Mouse (Mus musculus): ENCODE results near the gene Nmd3. TPM values are rescaled to one million over a fixed set of nuclear protein-coding genes. Genes with fewer than 3 reads are reported as not detected.

Gene Nmd3
- polyA plus RNA-seq, 1 experiment from 2014 or later, result 121 TPM

DNA sequence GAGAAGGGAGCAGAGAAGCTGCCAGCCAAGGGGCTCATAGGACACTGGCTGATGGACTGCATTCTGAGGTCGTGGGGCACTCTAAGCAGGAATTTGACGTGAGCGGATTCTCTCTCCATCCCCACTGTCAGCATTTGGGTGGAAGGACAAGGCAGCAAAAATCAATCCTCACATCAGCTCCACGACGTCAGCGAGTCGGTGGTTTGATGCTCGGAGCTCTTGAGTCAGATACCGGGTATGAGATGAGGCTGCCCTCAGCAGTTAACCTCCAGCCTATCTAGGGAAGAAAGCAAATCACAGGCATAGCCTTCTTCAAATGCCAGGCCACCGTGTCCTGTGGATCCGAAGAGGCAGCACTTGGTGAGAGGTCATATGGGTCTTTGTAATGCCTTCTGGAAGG is 43.4 kb downstream of the Nmd3 start:
- Histone ChIP-seq H3K27ac (no peak overlapping the region), H3K9me3 (replicated peaks) (no peaks in the 10 kb centered on the region), H3K4me3 (no peak overlapping the region), H3K4me2 (no peak overlapping the region), H3K27me3 (replicated peaks) (no peaks in the 10 kb centered on the region), H3K36me3 (peaks cover 12% of the 10 kb centered on the region), H3K9ac (no peak overlapping the region), H3K4me1 (no peaks in the 10 kb centered on the region)
- ATAC-seq, result no peak
- 84% methylated on average over 11 of the region's 11 CpGs for WGBS (ENCODE audit: insufficient replicate concordance)

DNA sequence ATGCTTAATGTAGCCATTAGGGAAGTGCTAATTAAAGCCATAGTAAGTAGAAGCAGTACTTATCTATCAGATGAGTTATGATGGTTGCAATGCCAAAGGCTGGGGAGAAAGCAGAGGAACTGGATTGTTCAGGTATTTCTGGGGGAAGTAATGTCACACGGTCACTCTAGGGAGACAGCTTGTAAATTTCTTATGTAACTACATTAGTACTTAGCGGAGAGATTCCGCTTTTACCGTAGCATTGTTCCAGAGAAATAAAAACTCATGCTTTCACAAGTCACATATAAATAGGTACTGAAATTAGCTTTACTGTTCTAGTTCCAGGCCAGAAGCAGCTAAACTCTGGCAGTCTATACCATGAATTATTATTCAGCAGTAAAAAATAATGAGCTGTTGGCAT is 47.4 kb downstream of the Nmd3 start:
- Histone ChIP-seq H3K36me3 (peaks cover 12% of the 10 kb centered on the region), H3K27ac (no peak overlapping the region), H3K4me2 (no peak overlapping the region), H3K9ac (no peak overlapping the region), H3K9me3 (replicated peaks) (no peaks in the 10 kb centered on the region), H3K4me1 (no peaks in the 10 kb centered on the region), H3K4me3 (no peak overlapping the region), H3K27me3 (replicated peaks) (no peaks in the 10 kb centered on the region)
- no peak for ATAC-seq
- WGBS (ENCODE audit: insufficient replicate concordance), result 84% methylated on average over 4 of the region's 4 CpGs

DNA sequence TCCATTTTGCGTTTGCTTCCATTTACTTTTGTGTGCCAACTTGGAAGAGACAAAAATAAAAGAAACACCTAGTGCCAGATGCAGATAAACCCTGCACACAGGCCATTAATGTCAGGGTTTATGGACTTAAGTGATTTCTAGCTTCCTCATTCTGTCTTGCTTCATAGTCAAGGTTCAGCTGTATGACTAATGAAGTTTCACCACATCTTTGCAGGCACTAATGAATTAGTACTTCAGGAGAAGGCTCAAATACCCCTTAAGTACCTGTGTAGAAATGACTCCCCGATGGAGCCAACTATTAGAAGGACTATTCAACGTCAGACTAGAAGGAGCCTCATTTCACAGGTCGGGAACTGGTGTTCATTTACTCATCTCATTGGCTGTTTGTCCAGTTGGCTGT is 51.6 kb downstream of the Nmd3 start:
- Histone ChIP-seq H3K4me2 (no peak overlapping the region), H3K4me3 (no peak overlapping the region), H3K4me1 (no peaks in the 10 kb centered on the region), H3K9ac (no peak overlapping the region), H3K9me3 (replicated peaks) (no peaks in the 10 kb centered on the region), H3K27ac (no peak overlapping the region), H3K36me3 (no peaks in the 10 kb centered on the region), H3K27me3 (replicated peaks) (no peaks in the 10 kb centered on the region)
- WGBS (ENCODE audit: insufficient replicate concordance), result 65% methylated on average over 4 of the region's 4 CpGs
- no peak for ATAC-seq

DNA sequence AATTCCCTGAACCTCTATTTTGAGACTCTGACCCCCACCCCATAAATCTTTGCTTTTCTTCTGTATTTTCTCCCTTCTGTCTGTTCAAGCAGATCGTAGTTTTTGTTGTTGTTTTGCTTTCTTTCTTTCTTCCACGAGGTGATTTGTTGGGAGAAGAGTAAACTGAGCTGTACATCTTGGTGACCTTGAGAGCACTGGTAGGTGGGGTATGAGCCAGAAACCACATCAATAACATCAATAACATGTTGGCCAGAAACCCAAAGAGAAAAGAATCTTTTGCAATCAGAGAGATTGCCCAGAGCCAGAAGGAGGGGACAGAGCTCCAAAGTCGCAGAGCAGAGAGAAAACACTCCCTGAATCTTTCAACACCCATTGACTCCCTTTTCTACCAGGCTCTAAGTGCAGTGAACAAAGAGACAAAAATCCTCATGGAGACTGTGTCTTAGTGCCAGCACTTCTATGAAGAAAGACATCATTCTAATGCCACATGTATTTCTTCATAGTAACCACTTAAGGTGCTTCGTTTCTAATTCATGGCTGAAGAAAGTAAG is 57.5 kb downstream of the Nmd3 start:
- H3K36me3 ChIP-seq, result no peaks in the 10 kb centered on the region
- no peak overlapping the region for H3K9ac ChIP-seq
- no peak overlapping the region for H3K4me3 ChIP-seq
- no peaks in the 10 kb centered on the region for H3K27me3 ChIP-seq (replicated peaks)
- 63% methylated on average over 4 of the region's 4 CpGs for WGBS (ENCODE audit: insufficient replicate concordance)
- no peak overlapping the region for H3K4me2 ChIP-seq
- H3K27ac ChIP-seq, result no peak overlapping the region
- no peak for ATAC-seq
- H3K4me1 ChIP-seq, result no peaks in the 10 kb centered on the region
- no peaks in the 10 kb centered on the region for H3K9me3 ChIP-seq (replicated peaks)

DNA sequence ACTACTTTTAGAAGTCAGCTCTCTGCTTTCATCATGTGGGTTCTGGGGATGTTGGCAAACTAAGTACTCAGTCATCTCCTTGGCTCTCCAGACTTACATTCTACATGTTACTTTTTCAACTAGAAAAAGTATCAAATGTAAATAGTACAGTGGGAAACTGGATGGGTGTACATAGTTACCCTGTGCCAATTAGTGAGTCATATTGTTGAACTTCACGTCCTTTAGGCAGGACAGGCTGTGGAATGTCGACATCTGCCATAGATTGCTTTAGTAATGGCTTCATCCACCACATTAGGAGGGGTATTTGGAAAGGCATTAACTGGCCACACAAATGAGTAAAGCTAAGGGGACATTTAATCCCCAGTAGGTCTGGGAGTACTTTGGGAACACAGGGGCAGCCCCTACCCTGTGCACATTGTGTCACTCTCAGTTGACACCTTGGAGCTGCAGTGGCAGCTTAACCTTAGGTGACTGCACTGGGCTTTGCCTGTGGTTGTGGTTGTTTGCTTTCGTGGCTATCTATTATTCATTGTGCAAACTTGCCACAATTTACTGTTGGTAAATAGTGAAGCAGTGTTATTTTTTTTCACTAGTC is 71.1 kb downstream of the Nmd3 start:
- Histone ChIP-seq H3K27me3 (replicated peaks) (no peaks in the 10 kb centered on the region), H3K4me2 (no peak overlapping the region), H3K9ac (no peak overlapping the region), H3K27ac (no peak overlapping the region), H3K36me3 (no peaks in the 10 kb centered on the region), H3K9me3 (replicated peaks) (no peaks in the 10 kb centered on the region), H3K4me1 (no peaks in the 10 kb centered on the region), H3K4me3 (no peak overlapping the region)
- no peak for ATAC-seq
- 36% methylated on average over 3 of the region's 3 CpGs for WGBS (ENCODE audit: insufficient replicate concordance)

DNA sequence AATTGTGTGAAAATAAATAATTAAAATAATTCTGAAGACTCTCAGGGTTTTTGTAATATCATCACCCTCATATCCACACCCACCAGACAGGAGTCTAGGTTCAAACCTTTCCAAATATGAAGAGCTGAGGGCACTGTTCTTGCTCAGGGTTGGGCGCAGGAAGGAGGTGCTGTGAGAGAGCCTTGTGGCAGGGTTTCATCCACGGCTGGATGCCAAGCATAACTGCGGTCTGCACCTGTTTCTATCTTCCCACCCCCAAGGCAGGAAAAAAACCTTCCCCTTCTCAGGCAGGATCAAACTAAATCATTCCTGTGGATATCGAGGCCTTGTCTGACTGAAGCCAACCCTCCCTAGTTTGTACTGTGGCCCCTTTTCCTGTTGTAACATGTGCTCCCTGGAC is 75.7 kb downstream of the Nmd3 start:
- Histone ChIP-seq H3K9me3 (replicated peaks) (no peaks in the 10 kb centered on the region), H3K27me3 (replicated peaks) (no peaks in the 10 kb centered on the region), H3K4me3 (no peak overlapping the region), H3K4me2 (no peak overlapping the region), H3K9ac (no peak overlapping the region), H3K4me1 (no peaks in the 10 kb centered on the region), H3K36me3 (no peaks in the 10 kb centered on the region), H3K27ac (no peak overlapping the region)
- WGBS (ENCODE audit: insufficient replicate concordance), result 73% methylated on average over 4 of the region's 4 CpGs
- no peak for ATAC-seq

DNA sequence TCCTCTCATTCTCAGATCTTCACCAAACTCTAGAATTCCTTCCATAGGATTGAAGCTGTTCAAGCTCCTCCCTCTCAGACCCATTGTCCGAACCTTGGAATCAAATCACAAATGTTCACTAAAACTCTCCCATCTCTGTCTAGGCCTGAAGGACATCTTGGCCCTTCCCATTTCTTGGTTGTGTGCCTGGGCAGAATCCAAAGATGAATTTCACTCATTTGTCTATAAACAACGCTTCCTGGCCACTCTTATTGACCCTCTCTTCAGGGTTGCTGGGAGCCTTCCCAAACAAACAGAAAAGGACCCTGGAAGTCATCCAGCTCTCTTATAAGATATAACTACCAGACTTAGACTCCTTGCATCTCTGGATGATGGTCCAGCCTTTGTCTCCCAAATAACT is 76.2 kb downstream of the Nmd3 start:
- H3K36me3 ChIP-seq, result no peaks in the 10 kb centered on the region
- H3K9me3 ChIP-seq (replicated peaks), result no peaks in the 10 kb centered on the region
- no peak overlapping the region for H3K4me2 ChIP-seq
- H3K27ac ChIP-seq, result no peak overlapping the region
- no peaks in the 10 kb centered on the region for H3K4me1 ChIP-seq
- ATAC-seq, result no peak
- H3K9ac ChIP-seq, result no peak overlapping the region
- 63% methylated on average over 2 of the region's 2 CpGs for WGBS (ENCODE audit: insufficient replicate concordance)
- no peaks in the 10 kb centered on the region for H3K27me3 ChIP-seq (replicated peaks)
- no peak overlapping the region for H3K4me3 ChIP-seq

DNA sequence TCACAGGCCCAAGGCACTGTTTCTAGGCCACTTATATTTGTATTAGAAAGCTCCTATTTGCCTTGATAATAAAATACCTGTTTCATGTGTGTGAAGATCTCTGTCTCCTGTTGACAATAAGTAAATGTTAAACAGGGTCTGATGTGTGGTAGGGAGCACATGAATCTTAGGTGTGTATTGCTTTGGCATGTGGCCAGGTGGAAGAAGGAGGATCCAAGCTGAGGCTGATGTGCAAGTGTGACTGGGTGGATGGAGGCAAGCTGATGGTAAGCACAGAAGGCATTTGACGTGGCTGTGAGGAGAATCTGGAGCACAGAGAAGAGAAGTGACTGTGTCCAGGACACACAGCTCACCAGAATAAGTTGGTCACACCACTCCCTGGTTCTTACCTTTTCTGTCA is 77.3 kb downstream of the Nmd3 start:
- no peak for ATAC-seq
- 68% methylated on average over 1 of the region's 1 CpGs for WGBS (ENCODE audit: insufficient replicate concordance)
- no peak overlapping the region for H3K4me2 ChIP-seq
- no peak overlapping the region for H3K27ac ChIP-seq
- no peaks in the 10 kb centered on the region for H3K36me3 ChIP-seq
- H3K9me3 ChIP-seq (replicated peaks), result no peaks in the 10 kb centered on the region
- no peaks in the 10 kb centered on the region for H3K4me1 ChIP-seq
- H3K9ac ChIP-seq, result no peak overlapping the region
- no peaks in the 10 kb centered on the region for H3K27me3 ChIP-seq (replicated peaks)
- no peak overlapping the region for H3K4me3 ChIP-seq

DNA sequence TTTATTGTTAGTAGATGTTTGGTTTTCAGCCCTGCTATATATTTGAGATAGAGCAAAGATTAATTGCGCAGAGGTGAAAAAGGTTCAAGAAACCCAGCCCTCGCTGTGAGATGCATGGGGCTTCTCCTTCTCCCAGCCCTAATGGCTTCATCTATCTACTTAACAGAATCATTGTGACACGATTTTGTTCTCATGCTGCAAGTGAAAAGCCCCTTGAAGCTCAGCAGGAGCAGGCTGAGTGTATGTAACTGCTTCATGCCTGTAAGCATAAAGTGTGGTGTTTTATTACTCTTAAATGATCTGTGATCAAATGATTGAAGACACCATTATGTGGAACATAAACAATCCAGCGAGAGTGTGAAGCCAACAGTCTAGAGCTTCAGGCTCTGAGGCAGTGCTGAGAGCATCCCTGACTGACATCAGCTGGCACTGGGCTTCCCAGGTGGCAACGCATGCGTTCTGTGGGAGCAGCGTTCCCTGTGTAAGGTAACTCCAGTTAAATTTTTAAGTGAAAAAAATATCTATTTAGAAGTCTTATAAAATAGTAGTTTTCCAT is 79.1 kb downstream of the Nmd3 start:
- ATAC-seq, result no peak
- no peaks in the 10 kb centered on the region for H3K36me3 ChIP-seq
- no peak overlapping the region for H3K9ac ChIP-seq
- no peak overlapping the region for H3K4me3 ChIP-seq
- no peaks in the 10 kb centered on the region for H3K27me3 ChIP-seq (replicated peaks)
- no peak overlapping the region for H3K4me2 ChIP-seq
- no peaks in the 10 kb centered on the region for H3K9me3 ChIP-seq (replicated peaks)
- WGBS (ENCODE audit: insufficient replicate concordance), result 57% methylated on average over 7 of the region's 7 CpGs
- no peaks in the 10 kb centered on the region for H3K4me1 ChIP-seq
- no peak overlapping the region for H3K27ac ChIP-seq

DNA sequence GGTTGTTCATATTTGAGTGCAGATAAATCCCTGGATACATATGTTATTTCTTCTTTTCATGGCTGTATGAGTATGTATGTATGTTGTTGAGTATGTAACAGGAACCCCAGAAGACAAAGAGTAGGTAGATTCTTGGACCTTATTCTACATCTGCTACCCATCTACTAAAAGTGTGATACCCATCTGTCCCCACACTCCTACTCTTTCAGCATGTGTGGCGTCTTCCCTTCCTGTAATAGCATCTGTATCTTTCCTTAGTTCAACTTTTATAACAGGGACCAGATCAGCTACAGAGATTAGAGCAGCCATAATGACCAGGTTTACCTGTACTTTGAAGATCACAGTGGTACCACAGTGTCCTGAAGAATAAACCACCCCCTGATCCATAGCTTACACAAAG is 81.4 kb downstream of the Nmd3 start:
- Histone ChIP-seq H3K4me2 (no peak overlapping the region), H3K4me3 (no peak overlapping the region), H3K9me3 (replicated peaks) (no peaks in the 10 kb centered on the region), H3K27ac (no peak overlapping the region), H3K9ac (no peak overlapping the region), H3K4me1 (no peaks in the 10 kb centered on the region), H3K36me3 (no peaks in the 10 kb centered on the region), H3K27me3 (replicated peaks) (no peaks in the 10 kb centered on the region)
- WGBS (ENCODE audit: insufficient replicate concordance), result 72% methylated on average over 1 of the region's 1 CpGs
- ATAC-seq, result no peak

Other genes starting within 250 kb of the Nmd3 start
- gene B3galnt1, start 123.0 kb upstream of the Nmd3 start, polyA plus RNA-seq (2016; fragmentation: Nextera tagmentation; extraction: Ambion mirVana), result 5.1 TPM in 2 replicates
- gene Sptssb, start 138.0 kb downstream of the Nmd3 start, polyA plus RNA-seq (2016; fragmentation: Nextera tagmentation; extraction: Ambion mirVana), result 1.2 and 1.7 TPM in 2 replicates